Mouse (Mus musculus) bone marrow macrophage, adult 2 months (primary cell): Measurements from ENCODE around the gene Col24a1.

Source experiments
- CTCF ChIP-seq: IDR thresholded peaks from 2 replicates; pipeline ENCODE4 v1.5.1; 2012; ENCODE audit warnings: low read depth, mild to moderate bottlenecking, low read length, moderate library complexity
- POLR2A ChIP-seq: IDR thresholded peaks from 2 replicates; pipeline ENCODE4 v1.6.1; 2012; ENCODE audit warnings: mild to moderate bottlenecking, low read depth, low read length, borderline replicate concordance

- TF ChIP-seq CTCF (no peak), POLR2A (no peak)
These were observed 32.6 kb upstream of the Col24a1 start for GRCm38 (mm10) chr3:145259678-145260077.
